Mouse (Mus musculus): Measurements from ENCODE around the gene Il19.

Il19 gene

DNA sequence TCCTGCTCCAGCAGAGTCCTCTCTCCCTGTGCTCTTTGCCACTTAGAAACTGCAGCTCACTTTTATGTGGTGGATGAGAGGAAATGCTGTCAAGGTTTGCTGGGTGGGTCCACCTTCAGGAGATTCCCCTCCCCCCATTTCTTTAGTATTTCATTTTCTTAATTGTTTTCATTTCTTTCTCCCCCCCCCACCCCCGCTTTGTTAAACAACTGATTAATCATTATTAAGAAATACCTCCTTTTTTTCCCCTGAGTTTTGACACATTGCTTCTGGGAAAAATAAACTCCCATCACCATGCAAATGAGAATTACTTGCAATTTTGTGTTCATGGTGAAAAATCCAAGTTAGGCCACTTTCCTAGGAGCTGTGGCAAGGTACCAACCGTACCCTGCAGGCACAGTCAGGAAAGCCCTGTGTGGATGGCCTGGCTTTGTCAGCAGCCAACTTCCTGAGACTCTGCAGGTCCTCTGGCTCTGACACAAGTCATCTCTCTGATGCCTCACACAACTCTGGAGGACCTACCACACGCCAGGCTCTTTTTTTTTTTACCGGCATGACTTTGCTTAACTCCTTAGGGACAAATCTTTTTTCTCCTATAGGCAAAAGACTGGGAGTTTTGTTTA is at the start of gene Il19:
Gene Il19, minus strand, starts transcription at position 51 of the 623 bp plus-strand sequence.
- DNase-seq: no peak

DNA sequence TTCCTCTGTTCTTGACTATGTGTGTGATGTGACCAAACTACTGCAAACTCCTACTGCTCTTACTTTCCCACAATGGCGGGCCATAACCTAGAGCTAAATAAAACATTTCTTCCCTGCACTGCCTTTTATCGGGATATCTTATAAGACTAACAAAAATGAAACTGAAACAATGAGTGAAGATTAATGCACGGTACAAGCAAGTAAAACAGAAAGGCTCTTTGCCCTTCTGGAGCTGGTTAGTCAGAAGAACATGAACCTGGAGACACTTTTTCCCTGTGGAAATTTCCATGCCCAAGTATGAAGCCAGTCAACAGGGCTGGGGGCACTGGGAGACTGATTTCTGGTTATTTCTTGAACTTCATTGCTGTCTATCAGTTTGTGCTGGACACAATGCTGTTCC is 49.4 kb upstream of the Il19 start:
- no peak for DNase-seq

DNA sequence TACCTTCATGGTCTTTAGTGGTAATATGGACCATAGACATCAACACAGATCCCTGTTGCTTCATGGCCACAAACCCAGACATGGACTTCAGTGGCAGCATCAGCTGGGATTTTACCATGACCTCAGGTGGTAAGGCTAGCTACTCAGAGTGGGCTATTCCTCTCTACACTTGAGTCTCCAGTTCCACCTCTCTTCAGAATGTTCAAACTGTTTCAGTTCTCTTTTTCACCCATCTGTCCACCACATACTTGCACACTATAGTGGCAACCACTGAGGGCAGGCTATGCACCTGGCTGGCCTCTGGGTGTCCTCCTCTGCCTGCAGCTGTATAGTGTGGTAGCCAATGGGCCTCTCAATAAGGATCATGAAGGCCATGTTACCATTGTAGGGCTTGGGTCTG is 47.5 kb upstream of the Il19 start:
- no peak for DNase-seq

DNA sequence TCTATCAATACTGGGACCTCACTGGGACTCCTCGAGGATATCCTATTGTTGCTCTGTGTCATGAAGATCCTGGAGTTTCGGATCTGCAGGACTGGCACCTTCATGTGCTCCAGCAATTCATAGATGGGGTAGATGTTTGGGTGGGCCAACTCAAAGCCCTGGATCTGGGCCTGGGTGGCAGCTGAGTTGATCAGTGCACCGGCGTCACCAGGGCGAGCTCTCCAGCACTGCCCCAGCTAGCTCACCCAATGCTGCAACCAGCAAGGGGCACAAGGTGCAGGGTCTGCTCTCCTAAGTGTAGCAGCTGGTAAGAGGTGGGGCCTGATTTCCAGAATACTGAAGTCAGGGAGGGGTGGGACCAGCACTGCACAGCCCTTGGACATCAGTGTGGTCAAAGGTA is 47.1 kb upstream of the Il19 start:
- no peak for DNase-seq

DNA sequence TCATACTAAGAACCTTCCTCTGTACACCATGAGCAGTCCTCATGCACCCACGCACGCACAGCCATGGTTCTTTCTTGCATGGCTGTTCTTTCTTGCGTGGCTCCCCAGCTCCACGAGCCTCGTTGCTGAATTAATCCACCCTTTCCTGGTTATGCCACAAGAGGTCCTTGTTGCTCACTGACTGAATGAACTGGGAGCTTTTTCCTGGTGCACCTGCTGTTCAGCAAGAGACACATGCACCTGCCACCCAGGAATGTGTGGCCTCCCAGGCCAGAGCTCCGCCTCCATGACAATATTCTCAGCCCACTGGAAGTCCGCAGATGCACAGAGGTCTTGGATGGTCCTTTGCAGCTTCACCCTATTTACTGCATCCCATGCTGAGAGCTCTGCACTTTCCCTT is 44.5 kb upstream of the Il19 start:
- DNase-seq: peak; percentile 17

DNA sequence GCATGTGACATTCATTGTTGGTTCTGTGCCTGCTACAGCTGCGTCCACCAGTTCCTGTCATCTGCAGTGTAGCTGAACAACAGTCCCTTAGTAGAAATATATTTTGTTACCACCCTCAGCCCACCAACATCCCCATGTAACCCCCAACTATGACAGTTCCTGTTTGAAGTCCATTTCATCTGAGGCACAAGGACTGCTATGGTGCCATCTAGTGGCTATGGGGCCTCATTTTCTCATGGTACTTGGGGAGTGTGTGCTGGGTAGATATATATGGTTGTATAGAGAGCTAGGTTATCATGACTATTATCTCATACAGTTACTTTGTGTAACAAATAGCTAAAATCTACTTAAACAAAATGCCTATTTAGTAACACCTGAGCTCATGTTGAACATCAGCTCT is 39.5 kb upstream of the Il19 start:
- DNase-seq: peak; percentile 70

DNA sequence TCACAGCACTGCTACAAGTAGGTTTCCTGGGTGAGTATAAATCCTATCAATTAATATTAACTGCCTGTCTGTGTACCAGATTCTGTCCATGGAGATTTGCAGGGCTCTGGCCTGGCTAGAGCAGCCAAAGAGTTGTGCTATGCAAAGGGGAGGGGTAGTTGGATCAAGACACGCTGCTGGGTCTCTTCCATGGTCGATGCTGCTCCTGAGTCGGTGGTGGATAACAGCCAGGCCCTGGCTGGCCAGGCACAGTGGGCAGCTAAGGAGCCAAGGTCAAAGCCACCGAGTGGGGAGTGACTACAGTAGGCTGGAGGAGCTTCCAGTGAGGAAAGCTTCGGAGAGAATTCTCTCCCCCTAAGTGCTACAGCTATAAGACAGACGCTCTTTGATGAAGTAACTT is 24.0 kb upstream of the Il19 start:
- DNase-seq: no peak

DNA sequence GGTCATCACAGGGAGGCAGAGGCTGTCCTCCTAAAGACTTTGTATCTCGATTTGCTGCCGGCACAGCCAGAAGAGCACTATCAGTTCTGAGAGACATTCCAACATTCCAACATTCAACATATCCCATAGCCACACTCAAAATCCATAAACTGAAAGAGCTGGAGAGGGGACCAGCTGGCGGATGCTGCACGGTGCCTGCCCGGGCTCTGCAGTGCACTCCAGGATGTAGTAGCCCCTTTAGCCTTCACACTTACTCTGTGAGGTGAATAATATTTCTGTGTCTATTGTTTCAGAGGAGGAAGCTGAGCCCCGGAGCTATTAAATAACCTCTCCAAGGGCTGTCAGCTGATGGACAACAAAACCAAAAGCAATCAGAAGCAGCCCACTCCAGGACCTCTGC is 7.0 kb upstream of the Il19 start:
- DNase-seq: no peak

DNA sequence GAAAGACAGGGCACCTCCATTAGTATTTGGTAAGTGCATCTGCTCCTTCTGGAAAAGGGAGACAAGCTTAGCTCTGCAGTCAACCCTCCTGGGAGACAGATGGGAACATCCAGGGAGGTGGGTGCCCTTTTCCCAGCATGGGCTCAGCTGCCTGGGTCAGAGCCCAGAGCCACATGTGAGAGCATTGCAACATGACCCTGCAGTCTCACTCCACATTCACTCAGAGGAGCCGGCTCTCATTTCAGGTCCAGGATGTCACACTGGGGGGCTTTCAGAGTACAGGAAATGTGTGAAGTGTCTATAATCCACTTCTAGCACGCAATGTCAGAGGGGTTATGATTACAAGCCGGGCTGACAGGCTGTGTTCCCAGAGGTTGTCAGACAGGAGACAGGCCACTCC is 1.9 kb upstream of the Il19 start:
- no peak for DNase-seq

DNA sequence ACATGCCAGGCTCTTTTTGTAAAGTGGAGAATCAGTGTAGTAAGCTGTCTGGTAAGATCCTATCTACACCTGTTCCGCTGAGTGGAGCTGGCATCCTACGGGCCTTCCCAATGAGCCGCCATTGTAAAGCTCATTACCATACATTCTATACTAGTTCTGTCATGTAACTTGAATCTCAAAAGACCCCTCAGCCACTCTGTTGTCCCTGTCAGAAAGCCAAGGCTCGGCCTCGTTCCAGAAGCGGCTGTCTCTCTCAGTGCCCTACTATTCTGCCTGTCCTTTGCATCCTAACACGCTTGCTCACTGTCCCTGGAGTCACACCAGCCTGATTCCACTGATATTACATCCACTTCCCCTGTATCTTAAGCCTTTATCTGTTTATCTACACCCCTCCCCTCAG is 1.7 kb downstream of the Il19 start:
- no peak for DNase-seq

DNA sequence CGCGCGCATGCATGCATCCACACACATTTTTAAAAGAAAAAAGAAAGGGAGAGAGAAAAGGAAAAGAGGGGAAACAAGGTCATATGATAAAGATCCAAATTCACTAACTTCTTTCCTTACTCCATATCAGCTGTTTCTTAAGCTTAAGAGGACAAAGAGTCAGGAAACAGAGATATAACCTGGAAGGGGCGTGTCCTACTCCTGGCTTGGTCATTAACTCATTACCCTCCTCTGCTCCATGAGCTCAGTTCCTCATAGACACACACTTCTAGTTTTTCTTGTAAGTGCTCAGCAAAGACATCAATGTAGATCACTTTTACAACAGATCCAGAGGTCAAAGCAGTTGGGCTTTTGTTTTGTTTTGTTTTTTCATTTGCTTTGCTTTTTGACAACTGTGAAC is 2.7 kb downstream of the Il19 start:
- no peak for DNase-seq

DNA sequence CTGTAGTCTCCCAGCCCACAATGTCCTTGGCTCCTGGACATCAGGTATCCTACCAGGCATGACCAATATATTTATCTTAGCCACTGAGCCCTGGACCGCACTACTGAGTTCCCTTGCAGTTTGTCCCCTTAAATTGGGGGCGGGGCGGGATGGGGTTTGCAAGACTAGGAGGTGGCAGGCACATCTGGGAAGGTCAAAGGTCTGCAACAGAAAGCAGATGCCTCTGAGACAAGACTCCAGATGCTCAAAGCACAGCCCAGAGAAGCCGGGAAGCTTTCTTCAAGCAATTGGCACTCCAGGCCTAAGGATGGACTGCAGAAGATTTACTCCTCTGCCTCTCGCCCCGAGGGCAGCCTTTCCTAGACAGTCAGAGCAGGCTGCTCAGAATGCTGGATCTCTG is 3.6 kb downstream of the Il19 start:
- DNase-seq: no peak

DNA sequence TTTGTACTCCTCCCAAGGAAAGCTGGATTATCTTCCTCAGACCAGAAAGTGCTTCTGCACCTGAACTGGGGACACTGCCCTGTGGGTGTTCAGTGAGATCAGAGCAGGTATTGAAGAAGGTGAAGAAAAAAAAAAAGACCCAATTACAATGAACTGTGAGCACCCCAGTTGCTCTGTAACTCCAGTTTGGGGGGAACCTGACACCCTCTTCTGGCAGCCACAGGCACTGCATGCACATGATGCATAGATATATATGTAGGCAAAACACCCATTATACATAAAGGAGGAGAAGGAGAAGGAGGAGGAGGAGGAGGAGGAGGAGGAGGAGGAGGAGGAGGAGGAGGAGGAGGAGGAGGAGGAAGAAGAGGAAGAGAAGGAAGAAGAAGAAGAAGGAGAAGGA is 13.4 kb downstream of the Il19 start:
- DNase-seq: peak; percentile 22

DNA sequence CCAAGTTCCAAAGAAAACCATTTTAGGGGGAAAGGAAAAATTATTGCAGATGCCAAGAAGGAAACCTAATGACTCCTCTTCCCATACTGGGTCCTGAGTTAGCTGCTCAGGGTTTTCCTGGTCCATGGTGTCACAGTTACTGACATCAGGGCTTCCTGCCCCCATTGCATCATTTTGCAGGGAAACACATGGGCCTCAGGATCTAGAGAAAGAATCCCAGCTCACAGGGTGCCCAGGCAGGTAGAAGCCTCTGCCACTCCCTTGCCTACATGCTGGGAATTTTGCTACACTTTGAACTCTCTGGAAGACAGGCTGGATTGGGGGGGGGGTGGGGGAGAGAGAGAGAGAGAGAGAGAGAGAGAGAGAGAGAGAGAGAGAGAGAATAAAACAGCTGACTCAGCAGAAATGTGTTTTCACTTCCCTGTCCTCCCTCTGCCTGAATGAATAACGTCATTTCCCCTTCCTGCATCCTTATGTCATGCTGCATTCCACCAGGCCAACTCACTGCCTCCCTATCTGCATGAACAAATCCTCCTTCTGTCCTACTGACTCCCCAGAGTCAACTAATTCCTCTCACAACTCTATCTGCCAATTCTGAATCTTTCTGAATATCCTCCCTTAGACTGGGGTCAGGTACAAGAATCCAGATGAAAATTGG is 21.5 kb downstream of the Il19 start:
- no peak for DNase-seq

DNA sequence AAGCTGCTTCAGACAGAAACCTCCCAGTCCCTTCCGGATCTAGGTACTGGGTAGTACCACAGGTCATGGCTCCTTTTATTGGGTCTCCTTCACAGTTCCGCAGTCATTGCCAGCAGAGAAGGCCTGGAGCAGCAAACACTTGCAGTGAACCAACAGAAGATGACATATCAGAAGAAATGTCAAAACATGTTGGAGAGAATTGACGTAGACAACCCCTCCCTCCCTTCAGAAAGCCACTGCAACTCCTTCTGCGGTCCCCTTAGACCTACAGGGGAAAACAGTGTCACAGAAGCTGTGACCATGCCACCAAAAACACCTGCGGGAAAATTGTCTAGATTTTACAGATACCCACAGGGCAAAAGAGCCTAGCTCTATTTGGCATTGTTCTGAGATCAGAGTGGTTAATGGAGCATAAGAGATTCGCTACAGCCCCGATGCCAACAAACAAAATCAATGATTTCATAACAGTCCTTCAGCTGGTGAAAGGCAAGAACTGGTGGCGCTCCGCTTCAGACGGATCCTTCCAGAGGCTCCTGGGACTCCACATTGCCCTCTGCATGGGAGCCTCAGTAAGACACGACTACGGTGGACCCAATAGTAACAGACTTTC is 28.4 kb downstream of the Il19 start, which contains the start of gene Il20:
Gene Il20, minus strand, starts transcription at position 51 of the 610 bp plus-strand sequence.
- no peak for DNase-seq

DNA sequence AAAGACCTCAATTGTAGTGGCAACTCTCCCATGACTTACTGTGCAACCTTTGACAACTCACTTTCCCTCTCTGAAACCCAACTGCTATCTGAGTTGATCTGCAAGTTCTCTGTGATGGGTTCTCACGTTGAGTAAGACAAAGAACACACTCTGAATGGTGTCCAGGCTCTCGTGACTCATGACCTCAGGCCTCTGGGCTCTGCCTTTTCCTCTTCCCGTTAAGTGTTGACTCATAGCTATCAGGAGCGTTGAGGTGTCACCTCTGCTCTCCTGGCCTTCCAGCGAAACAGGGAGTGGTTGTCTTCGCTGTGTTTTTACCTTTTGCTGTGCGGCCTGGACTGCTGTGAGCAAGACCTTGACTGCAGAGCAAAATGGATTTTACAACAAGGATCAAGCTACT is 37.4 kb downstream of the Il19 start:
- DNase-seq: no peak

DNA sequence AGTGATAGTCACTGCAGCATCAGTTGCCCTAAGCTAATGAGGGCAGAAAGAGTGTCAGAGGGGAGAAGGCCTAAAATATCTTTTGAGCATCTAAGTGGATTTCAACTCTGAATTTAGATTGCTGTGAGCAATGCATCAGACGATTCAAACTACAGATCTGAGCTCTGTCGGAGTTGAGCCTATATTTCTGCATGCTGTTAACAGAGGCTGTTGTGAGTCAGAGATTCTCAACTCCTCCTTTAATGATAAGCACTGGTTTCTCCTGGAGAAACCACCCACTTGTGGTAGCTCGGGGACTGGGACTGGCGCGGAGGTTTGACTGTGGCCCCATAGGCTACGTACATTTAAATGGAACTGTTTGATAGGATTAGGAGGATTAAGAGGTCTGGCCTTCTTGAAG is 45.4 kb downstream of the Il19 start:
- no peak for DNase-seq

DNA sequence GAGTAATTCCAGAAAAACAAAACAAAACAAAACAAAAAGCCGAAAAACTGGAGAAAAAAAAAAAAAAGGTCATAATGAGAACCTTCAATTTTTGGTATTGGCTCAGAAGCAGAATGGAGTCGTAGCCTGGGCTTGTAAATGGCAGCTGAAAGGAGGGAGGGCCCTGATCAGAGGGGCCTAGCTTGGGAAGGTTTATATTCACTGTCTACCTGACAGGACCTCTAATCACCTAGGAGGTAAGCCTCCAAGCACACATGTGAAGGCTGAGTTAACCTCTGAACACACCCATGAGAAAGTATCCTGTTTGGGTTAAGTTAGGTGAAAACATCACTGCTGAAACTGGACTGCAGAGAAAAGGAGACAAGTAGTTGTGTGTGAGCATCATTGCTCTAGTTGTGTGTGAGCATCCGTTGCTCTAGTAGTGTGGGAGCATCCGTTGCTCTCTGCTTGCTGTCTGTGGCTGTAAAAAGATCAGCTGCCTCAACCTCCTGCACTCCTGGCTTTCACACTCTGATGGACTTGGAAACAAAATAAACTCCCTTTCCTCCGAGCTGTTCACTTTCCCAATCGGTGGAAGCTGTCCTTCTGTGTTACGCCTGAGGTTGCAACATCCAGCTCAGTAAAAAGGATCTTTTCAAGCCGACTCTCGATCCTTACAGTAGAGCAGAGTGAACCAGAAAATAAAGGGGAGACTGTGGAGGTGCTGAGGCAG is 46.4 kb downstream of the Il19 start:
- DNase-seq: no peak

DNA sequence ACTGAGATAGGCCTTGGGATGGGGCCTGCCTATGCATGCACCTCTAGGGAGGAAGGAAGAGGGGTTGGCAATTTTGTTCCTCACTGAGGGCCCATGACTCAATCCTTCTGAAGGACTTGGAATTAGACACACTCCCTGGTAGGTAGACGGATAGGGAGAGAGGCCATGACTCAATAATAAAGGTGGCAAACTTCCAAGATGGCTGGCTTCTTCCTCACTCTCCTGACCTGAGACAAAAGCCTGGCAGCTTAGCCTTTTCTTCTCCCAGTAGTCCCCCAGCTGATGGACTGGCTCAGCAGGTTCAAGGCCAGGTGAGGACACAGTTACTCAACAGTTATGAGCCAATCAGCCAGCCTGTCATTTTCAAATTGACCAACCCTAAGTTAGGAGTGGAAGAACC is 47.5 kb downstream of the Il19 start:
- DNase-seq: peak; percentile 6

DNA sequence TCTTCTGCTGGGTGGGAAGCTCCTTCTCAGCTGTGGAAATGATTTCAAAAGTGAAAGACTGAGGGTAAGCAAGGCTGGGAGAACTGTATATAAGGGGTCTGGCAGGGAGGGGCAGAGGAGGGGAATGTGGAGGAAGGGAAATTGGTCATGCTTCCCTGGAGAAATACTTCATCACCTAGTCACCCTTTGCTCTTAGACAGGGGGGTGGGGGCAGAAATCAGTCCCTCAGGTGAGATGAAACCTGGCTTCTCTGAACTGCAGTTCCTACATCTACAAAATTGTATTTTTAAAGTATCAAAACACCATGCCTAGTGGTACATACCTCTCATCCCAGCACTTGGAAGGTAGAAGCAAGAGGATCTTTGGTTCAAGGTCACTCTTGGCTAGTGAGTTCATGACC is 52.6 kb downstream of the Il19 start, which contains the start of gene Il24:
Gene Il24, minus strand, starts transcription at position 101 of the 400 bp plus-strand sequence.
- DNase-seq: no peak

DNA sequence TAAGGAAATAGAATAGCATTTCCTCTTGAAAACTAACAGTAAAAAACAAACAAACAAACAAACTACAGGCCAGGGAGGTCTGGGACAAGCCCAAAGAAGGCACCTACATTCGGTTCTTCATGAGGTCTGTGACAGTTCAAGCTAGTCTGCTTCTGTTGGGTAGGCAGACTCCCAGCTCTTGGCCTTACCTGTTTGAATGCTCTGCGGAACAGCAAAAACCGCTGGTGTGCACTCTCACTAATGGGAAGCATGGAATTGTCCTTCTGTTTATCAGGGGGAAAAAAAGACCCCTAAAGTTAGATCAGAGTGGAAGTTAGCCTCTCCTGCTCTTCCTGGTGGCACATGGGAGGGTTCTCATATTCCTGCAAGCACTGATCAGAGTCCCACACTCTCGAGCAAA is 56.8 kb downstream of the Il19 start:
- no peak for DNase-seq

Data from lung, postnatal 36 days (tissue).